Mouse (Mus musculus) C2C12 (cell line): ENCODE data around the gene Wipf2.

Source experiments
- CEBPB ChIP-seq: IDR thresholded peaks from one replicate; pipeline ENCODE4 v1.6.1; 2011; ENCODE audit warnings: low read depth, mild to moderate bottlenecking, control low read depth, moderate library complexity
- CTCF ChIP-seq: IDR thresholded peaks from one replicate; pipeline ENCODE4 v1.5.1; 2011; ENCODE audit not compliant: control insufficient read depth, insufficient read depth, insufficient read length
- FOSL1 ChIP-seq: IDR thresholded peaks from one replicate; pipeline ENCODE4 v1.8.0; 2011; ENCODE audit warnings: mild to moderate bottlenecking, low read length; ENCODE audit not compliant: poor library complexity, insufficient read depth, severe bottlenecking
- MAX ChIP-seq: IDR thresholded peaks from one replicate; pipeline ENCODE4 v1.6.1; 2011; ENCODE audit warnings: mild to moderate bottlenecking, control low read depth
- MYOD1 ChIP-seq: IDR thresholded peaks from one replicate; pipeline ENCODE4 v1.6.1; 2011; ENCODE audit warnings: low read depth; ENCODE audit not compliant: control insufficient read depth, insufficient read length
- MYOG ChIP-seq: IDR thresholded peaks from one replicate; pipeline ENCODE4 v1.6.1; 2011; ENCODE audit not compliant: control insufficient read depth, insufficient read length; ENCODE audit errors: extremely low read depth
- USF1 ChIP-seq: IDR thresholded peaks from one replicate; pipeline ENCODE4 v1.6.1; 2011; ENCODE audit warnings: low read depth, mild to moderate bottlenecking, control low read depth, moderate library complexity

DNA sequence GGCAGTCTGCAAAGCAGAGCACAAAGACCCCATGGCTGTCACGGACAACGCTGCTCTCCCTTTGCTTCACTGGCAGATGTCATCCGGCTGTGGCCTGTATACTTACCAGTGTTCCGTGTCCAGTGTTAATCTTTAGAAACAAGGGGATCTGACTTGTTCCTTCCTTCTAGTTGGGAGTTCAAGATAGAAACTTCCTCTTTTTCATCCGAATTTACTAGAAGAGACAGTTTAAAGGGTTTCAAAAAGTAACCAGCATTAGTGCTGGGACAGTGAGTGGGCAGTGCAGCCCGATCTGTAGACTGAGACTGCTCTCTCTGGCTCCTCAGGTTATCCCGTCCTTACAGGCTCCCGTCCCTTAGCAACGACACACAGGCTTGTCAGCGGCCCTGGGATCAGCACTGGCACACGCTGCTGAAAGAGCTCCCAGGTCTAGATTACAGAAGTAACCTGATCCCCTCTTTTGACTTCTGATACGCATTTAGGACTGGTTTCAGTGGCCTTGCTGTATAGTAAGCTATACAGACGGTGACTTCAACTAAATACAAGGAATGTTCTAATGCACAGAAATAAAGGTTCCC lies 54.1 kb downstream of the Wipf2 start:
- TF ChIP-seq USF1 (no peak), CTCF (no peak), CEBPB (no peak), MAX (no peak), MYOG (no peak), FOSL1 (no peak), MYOD1 (no peak)
